Mouse (Mus musculus) G1E (cell line): Measurements from ENCODE around the gene Rpusd4.

Source experiments
- CTCF ChIP-seq: IDR thresholded peaks from 2 replicates; pipeline ENCODE4 v1.5.1; 2012; ENCODE audit warnings: low read depth, low read length, inconsistent platforms, mixed read lengths
- GATA1 ChIP-seq: IDR thresholded peaks from 2 replicates; pipeline ENCODE4 v1.6.1; 2012; ENCODE audit warnings: borderline replicate concordance, low read length, inconsistent platforms, mixed read lengths
- GATA2 ChIP-seq: IDR thresholded peaks from 2 replicates; pipeline ENCODE4 v1.6.1; 2012; ENCODE audit warnings: low read depth, low read length, inconsistent platforms, borderline replicate concordance
- POLR2AphosphoS5 ChIP-seq: IDR thresholded peaks from 2 replicates; pipeline ENCODE4 v1.6.1; 2012; ENCODE audit warnings: low read depth, low read length, inconsistent platforms; ENCODE audit not compliant: insufficient replicate concordance
- TAL1 ChIP-seq: conservative IDR thresholded peaks from 2 replicates; pipeline ENCODE4 v1.6.1; 2012; ENCODE audit warnings: low read depth, low read length, inconsistent platforms, mixed read lengths

DNA sequence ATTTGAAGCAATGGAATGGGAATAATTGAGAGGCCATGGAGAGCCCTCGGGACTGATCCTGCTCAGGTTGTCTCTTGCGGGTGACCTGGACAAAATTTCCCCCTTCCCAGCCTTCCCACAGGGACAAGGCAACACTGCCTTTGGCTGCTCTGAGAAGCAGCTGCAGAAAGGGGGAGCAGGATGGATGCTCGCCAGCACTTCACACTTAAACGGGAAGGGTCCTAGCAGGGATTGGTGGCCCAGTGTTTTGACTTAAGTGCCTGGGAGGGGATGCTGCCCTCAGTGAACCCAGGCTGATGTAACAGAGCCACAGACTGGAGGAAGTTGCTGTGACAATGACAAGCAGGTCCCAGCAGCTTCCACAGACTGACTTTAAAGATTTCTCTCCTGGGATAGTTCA, 45.9 kb downstream of the Rpusd4 start:
- TF ChIP-seq CTCF: no peak
- no peak for TF ChIP-seq POLR2AphosphoS5
- TF ChIP-seq GATA1: no peak
- no peak for TF ChIP-seq TAL1
- TF ChIP-seq GATA2: no peak
